Mouse (Mus musculus): ENCODE results near the gene Grcc10.

- no peak for TF ChIP-seq CTCF (IDR thresholded peaks at IDR 0.05; ENCODE audit: extremely low read depth, insufficient read length, insufficient replicate concordance, low read depth, low read length)
- peak; percentile 45; the same call in 1 of the 2 replicates for TF ChIP-seq POLR2A (IDR thresholded peaks at IDR 0.05; ENCODE audit: low read depth, low read length)
These were observed 29.1 kb downstream of the Grcc10 start, which contains the start of the genes Emg1 and Phb2 for GRCm38 (mm10) chr6:124711824-124712782.
